Mouse (Mus musculus): Measurements from ENCODE around the gene Hrh1. TPM values are rescaled to one million over a fixed set of nuclear protein-coding genes. Genes with fewer than 3 reads are reported as not detected.
"Not testable (repeated sequence)": the region's sequence is repeated elsewhere in the genome, so short reads cannot be mapped to it uniquely, and the experiment has no call there.

Hrh1 gene
- polyA plus RNA-seq, 1 experiment = 0.48 TPM

DNA sequence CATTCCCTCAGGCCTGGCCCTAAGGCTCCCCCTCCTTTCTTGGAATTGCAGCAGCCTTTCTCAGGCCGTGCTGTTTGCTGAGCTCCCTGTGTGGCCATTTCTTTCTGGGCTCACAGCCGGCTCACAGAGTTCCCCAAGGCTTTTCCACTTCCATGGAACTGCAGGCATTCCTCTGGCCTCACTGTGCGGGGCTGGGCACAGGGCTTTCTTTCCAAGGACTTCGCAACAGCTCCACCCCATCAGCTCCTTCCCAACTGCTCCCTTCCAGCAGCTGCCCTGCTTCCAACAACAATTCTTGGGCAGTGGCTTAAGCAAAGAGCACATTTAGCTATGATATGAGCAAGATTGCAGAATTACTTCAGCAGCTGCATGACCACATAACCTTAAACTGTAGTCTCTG is 81.0 kb downstream of the Hrh1 start:
- no peaks in the 10 kb centered on the region for H3K36me3 ChIP-seq (ENCODE audit: control insufficient read depth, insufficient read depth, low read length)
- H3K27me3 ChIP-seq (ENCODE audit: control insufficient read depth, insufficient read depth, low read length) = no peaks in the 10 kb centered on the region
- TF ChIP-seq POLR2A (IDR thresholded peaks at IDR 0.05; ENCODE audit: control insufficient read depth, low read depth, low read length) = no peak
- TF ChIP-seq CTCF (IDR thresholded peaks at IDR 0.05; ENCODE audit: control insufficient read depth, insufficient read depth, insufficient replicate concordance, low read depth, low read length) = no peak
- no peak overlapping the region for H3K4me3 ChIP-seq (ENCODE audit: control insufficient read depth, low read depth, low read length)
- H3K4me1 ChIP-seq (ENCODE audit: control insufficient read depth, insufficient read depth, low read length) = peaks cover 3% of the 10 kb centered on the region
- no peak overlapping the region for H3K27ac ChIP-seq (ENCODE audit: control insufficient read depth, insufficient read depth, low read depth, low read length)

DNA sequence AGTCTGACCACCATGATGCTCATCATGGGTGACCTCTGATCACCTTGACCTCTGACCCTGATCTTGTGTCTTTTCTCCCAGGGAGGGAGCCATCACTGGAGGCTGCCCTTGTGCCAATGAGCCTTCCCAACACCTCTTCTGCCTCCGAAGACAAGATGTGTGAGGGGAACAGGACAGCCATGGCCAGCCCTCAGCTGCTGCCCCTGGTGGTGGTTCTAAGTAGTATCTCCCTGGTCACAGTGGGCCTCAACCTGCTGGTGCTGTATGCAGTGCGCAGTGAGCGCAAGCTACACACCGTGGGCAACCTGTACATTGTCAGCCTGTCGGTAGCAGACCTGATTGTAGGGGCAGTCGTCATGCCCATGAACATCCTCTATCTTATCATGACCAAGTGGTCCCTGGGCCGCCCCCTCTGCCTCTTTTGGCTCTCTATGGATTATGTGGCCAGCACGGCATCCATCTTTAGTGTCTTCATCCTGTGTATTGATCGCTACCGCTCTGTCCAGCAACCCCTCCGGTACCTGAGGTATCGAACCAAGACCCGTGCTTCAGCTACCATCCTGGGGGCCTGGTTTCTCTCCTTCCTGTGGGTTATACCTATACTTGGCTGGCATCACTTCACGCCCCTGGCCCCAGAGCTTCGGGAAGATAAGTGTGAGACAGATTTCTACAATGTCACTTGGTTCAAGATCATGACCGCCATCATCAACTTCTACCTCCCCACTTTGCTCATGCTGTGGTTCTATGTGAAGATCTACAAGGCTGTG is 82.1 kb downstream of the Hrh1 start:
- Histone ChIP-seq H3K4me3 (ENCODE audit: control insufficient read depth, low read depth, low read length) (no peak overlapping the region), H3K27ac (ENCODE audit: control insufficient read depth, insufficient read depth, low read depth, low read length) (no peak overlapping the region), H3K27me3 (ENCODE audit: control insufficient read depth, insufficient read depth, low read length) (no peaks in the 10 kb centered on the region), H3K36me3 (ENCODE audit: control insufficient read depth, insufficient read depth, low read length) (no peaks in the 10 kb centered on the region), H3K4me1 (ENCODE audit: control insufficient read depth, insufficient read depth, low read length) (peaks cover 3% of the 10 kb centered on the region)
- TF ChIP-seq CTCF (IDR thresholded peaks at IDR 0.05; ENCODE audit: control insufficient read depth, insufficient read depth, insufficient replicate concordance, low read depth, low read length) (peak; percentile 24; the same call in 1 of the 2 replicates), POLR2A (IDR thresholded peaks at IDR 0.05; ENCODE audit: control insufficient read depth, low read depth, low read length) (no peak)

DNA sequence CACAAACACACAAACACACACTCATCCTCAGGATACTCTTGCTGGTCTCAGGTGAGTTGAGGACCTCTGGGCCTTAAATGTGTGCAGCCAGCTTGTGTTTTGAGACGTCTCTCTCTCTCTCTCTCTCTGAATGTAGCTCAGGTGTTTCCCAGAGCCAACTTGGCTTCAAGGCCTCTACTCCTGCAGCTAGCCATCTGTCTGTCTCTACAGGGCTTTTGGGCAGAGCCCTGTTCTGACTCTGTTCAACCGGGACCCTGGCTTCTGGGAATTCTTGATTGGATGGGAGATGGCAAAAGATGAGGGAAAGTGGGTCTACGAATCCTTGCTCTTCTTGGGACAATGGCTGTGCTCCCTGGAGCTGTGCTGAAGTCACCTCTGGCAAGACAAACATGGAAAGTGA is 91.6 kb downstream of the Hrh1 start:
- H3K4me1 ChIP-seq (ENCODE audit: control insufficient read depth, insufficient read depth, low read length) = 0 out of 2 replicates have a peak, but pooled peaks cover 2% of the 10 kb centered on the region
- TF ChIP-seq POLR2A (IDR thresholded peaks at IDR 0.05; ENCODE audit: control insufficient read depth, low read depth, low read length) (no peak), CTCF (IDR thresholded peaks at IDR 0.05; ENCODE audit: control insufficient read depth, insufficient read depth, insufficient replicate concordance, low read depth, low read length) (no peak)
- H3K4me3 ChIP-seq (ENCODE audit: control insufficient read depth, low read depth, low read length) = no peak overlapping the region
- H3K27me3 ChIP-seq (ENCODE audit: control insufficient read depth, insufficient read depth, low read length) = no peaks in the 10 kb centered on the region
- H3K27ac ChIP-seq (ENCODE audit: control insufficient read depth, insufficient read depth, low read depth, low read length) = no peak overlapping the region
- no peaks in the 10 kb centered on the region for H3K36me3 ChIP-seq (ENCODE audit: control insufficient read depth, insufficient read depth, low read length)

DNA sequence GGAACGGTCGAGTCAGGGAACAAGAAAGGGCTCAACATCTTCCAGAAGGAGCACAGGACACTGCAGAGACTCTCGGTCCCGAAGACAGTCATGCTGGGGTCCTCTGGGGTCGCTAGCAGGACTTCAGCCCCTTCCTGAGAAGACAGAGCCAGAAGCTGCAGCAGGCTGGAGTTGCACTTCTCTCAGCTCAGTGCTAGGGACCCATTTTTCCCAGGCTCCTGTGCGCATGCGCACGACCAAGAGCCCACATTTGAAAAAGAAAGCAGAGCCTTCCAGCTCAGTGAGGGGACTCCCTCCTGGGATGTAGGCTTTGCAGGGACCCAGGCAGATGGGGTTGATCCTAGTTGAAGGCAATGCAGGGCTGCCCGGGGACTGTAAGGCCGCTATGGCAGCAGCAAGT is 94.9 kb downstream of the Hrh1 start:
- H3K27me3 ChIP-seq (ENCODE audit: control insufficient read depth, insufficient read depth, low read length); H3K4me1 ChIP-seq (ENCODE audit: control insufficient read depth, insufficient read depth, low read length); H3K4me3 ChIP-seq (ENCODE audit: control insufficient read depth, low read depth, low read length); H3K27ac ChIP-seq (ENCODE audit: control insufficient read depth, insufficient read depth, low read depth, low read length); H3K36me3 ChIP-seq (ENCODE audit: control insufficient read depth, insufficient read depth, low read length): not testable (repeated sequence)

DNA sequence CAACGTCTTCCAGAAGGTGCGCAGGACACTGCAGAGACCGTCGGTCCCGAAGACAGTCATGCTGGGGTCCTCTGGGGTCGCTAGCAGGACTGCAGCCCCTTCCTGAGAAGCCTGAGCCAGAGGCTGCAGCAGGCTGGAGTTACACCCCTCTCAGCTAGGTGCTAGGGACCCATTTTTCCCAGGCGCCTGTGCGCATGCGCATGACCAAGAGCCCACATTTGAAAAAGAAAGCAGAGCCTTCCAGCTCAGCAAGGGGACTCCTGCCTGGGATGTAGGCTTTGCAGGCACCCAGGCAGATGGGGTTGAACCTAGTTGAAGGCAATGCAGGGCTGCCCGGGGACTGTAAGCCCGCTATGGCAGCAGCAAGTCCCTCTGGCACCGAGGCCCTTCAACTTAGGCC is 97.3 kb downstream of the Hrh1 start:
- H3K4me1 ChIP-seq (ENCODE audit: control insufficient read depth, insufficient read depth, low read length); H3K27ac ChIP-seq (ENCODE audit: control insufficient read depth, insufficient read depth, low read depth, low read length); H3K36me3 ChIP-seq (ENCODE audit: control insufficient read depth, insufficient read depth, low read length); H3K27me3 ChIP-seq (ENCODE audit: control insufficient read depth, insufficient read depth, low read length); H3K4me3 ChIP-seq (ENCODE audit: control insufficient read depth, low read depth, low read length): not testable (repeated sequence)

DNA sequence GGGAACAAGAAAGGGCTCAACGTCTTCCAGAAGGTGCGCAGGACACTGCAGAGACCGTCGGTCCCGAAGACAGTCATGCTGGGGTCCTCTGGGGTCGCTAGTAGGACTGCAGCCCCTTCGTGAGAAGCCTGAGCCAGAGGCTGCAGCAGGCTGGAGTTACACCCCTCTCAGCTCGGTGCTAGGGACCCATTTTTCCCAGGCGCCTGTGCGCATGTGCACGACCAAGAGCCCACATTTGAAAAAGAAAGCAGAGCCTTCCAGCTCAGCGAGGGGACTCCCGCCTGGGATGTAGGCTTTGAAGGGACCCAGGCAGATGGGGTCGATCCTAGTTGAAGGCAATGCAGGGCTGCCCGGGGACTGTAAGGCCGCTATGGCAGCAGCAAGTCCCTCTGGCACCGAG is 116.3 kb downstream of the Hrh1 start:
- not testable (repeated sequence) for H3K36me3 ChIP-seq (ENCODE audit: control insufficient read depth, insufficient read depth, low read length); H3K27me3 ChIP-seq (ENCODE audit: control insufficient read depth, insufficient read depth, low read length); H3K4me3 ChIP-seq (ENCODE audit: control insufficient read depth, low read depth, low read length); H3K4me1 ChIP-seq (ENCODE audit: control insufficient read depth, insufficient read depth, low read length); H3K27ac ChIP-seq (ENCODE audit: control insufficient read depth, insufficient read depth, low read depth, low read length)

DNA sequence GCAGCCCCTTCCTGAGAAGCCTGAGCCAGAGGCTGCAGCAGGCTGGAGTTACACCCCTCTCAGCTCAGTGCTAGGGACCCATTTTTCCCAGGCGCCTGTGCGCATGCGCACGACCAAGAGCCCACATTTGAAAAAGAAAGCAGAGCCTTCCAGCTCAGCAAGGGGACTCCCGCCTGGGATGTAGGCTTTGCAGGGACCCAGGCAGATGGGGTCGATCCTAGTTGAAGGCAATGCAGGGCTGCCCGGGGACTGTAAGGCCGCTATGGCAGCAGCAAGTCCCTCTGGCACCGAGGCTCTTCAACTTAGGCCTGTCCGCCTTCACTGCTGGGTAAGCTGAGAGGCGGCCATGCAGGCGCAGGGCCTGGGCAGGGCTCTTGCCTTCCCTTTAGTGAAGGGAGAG is 131.0 kb downstream of the Hrh1 start:
- H3K27ac ChIP-seq (ENCODE audit: control insufficient read depth, insufficient read depth, low read depth, low read length); H3K27me3 ChIP-seq (ENCODE audit: control insufficient read depth, insufficient read depth, low read length); H3K4me3 ChIP-seq (ENCODE audit: control insufficient read depth, low read depth, low read length); H3K36me3 ChIP-seq (ENCODE audit: control insufficient read depth, insufficient read depth, low read length); H3K4me1 ChIP-seq (ENCODE audit: control insufficient read depth, insufficient read depth, low read length): not testable (repeated sequence)

Other genes starting within 250 kb of the Hrh1 start
- 0.19 and 0.27 TPM in 2 replicates for gene Slc6a1, start 115.3 kb upstream of the Hrh1 start, polyA plus RNA-seq (2012; rRNA removed)
- gene Atg7, start 245.2 kb downstream of the Hrh1 start, polyA plus RNA-seq (2012; rRNA removed) = 52.0 and 62.0 TPM in 2 replicates